Mouse (Mus musculus) limb, embryonic 11.5 days (tissue): ENCODE data around the gene Rgs14. TPM values are rescaled to one million over a fixed set of nuclear protein-coding genes. Genes with fewer than 3 reads are reported as not detected.

Source experiments
- ATAC-seq: fragments of 200-750 bp; cut with Nextera tagmentation; 2 replicates; pipeline ENCODE4 v1.8.0; 2017; ENCODE audit warnings: low read depth; ENCODE audit not compliant: insufficient number of reproducible peaks, low FRiP score, low TSS enrichment
- DNase-seq: peaks from one replicate; pipeline ENCODE4 v3.0.0-alpha.2; 2015; ENCODE audit warnings: low spot score
- H3K27ac ChIP-seq: fragments of 300-500 bp; sonication (generic); replicated peaks from 2 replicates; pipeline ENCODE4 v1.5.1; 2014; ENCODE audit warnings: low read depth, mild to moderate bottlenecking, low read length
- H3K27me3 ChIP-seq: fragments of 300-500 bp; sonication (generic); 2 replicates; pipeline ENCODE4 v1.6.1; 2014; ENCODE audit warnings: mild to moderate bottlenecking, low read length, mixed read lengths; ENCODE audit not compliant: control insufficient read depth, insufficient read depth
- H3K36me3 ChIP-seq: fragments of 300-500 bp; sonication (generic); 2 replicates; pipeline ENCODE4 v1.6.1; 2014; ENCODE audit warnings: mild to moderate bottlenecking, low read length, moderate library complexity, mixed read lengths; ENCODE audit not compliant: control insufficient read depth, insufficient read depth
- H3K4me1 ChIP-seq: fragments of 300-500 bp; sonication (generic); 2 replicates; pipeline ENCODE4 v1.6.1; 2014; ENCODE audit warnings: low read length, mixed read lengths; ENCODE audit not compliant: control insufficient read depth, insufficient read depth
- H3K4me2 ChIP-seq: fragments of 300-500 bp; sonication (generic); 2 replicates; pipeline ENCODE4 v1.6.1; 2014; ENCODE audit warnings: low read depth, mild to moderate bottlenecking, moderate library complexity; ENCODE audit not compliant: severe bottlenecking
- H3K4me3 ChIP-seq: fragments of 300-500 bp; sonication (generic); 2 replicates; pipeline ENCODE4 v1.5.1; 2014; ENCODE audit warnings: low read depth, low read length
- H3K9ac ChIP-seq: fragments of 300-500 bp; sonication (generic); 2 replicates; pipeline ENCODE4 v1.6.1; 2014; ENCODE audit warnings: mild to moderate bottlenecking, low read length
- H3K9me3 ChIP-seq: fragments of 300-500 bp; sonication (generic); 2 replicates; pipeline ENCODE4 v1.6.1; 2016; ENCODE audit warnings: low read length; ENCODE audit not compliant: control insufficient read depth
- WGBS: fragments of 180-500 bp; shearing (Covaris S2); extraction: QIAGEN DNeasy Blood & Tissue Kit; methylation state at CpG from one replicate; pipeline ENCODE4 v1.1.7; 2014; 5-methylcytosine and 5-hydroxymethylcytosine counted together
- polyA plus RNA-seq: library from polyadenylated mRNA; unstranded; fragments of >200 nt; fragmentation: Nextera tagmentation; extraction: Ambion mirVana; gene quantifications from 2 replicates; pipeline ENCODE4 v1.2.1, GENCODE M21; 2014

The Rgs14 gene
- polyA plus RNA-seq, result 0.57 and 0.97 TPM in 2 replicates

GRCm38 (mm10) chr13:55369531-55370114, at the start of gene Rgs14:
Rgs14 (plus strand) TSS chr13:55369732.
- no peaks in the 10 kb centered on the region for H3K9me3 ChIP-seq
- no peaks in the 10 kb centered on the region for H3K36me3 ChIP-seq
- WGBS, result 56% methylated on average over 13 of the region's 13 CpGs
- no peak within 1 kb of the TSS for H3K4me3 ChIP-seq
- no peak within 1 kb of the TSS for H3K4me2 ChIP-seq
- ATAC-seq (no peak), DNase-seq (no peak)
- H3K4me1 ChIP-seq, result 0 out of 2 replicates have a peak, but pooled peaks cover 3% of the 10 kb centered on the region
- no peak within 1 kb of the TSS for H3K9ac ChIP-seq
- no peak within 1 kb of the TSS for H3K27ac ChIP-seq
- H3K27me3 ChIP-seq, result no peaks in the 10 kb centered on the region

GRCm38 (mm10) chr13:55319931-55320533, 49.5 kb upstream of the Rgs14 start, which contains the start of gene Prelid1:
Prelid1 (plus strand) TSS chr13:55320500.
- ATAC-seq, result no peak
- H3K27me3 ChIP-seq, result no peaks in the 10 kb centered on the region
- peaks cover 7% of the 10 kb centered on the region for H3K36me3 ChIP-seq
- H3K4me1 ChIP-seq, result peaks cover 13% of the 10 kb centered on the region; the same call in 1 of the 2 replicates
- H3K4me3 ChIP-seq, result peak within 1 kb of the TSS; percentile 96
- no peak for DNase-seq
- 86% methylated on average over 4 of the region's 4 CpGs for WGBS
- peak within 1 kb of the TSS; percentile 91 for H3K9ac ChIP-seq
- peak within 1 kb of the TSS; percentile 95 for H3K4me2 ChIP-seq
- H3K27ac ChIP-seq, result no peak within 1 kb of the TSS; the same call in 1 of the 2 replicates
- H3K9me3 ChIP-seq, result no peaks in the 10 kb centered on the region

DNA sequence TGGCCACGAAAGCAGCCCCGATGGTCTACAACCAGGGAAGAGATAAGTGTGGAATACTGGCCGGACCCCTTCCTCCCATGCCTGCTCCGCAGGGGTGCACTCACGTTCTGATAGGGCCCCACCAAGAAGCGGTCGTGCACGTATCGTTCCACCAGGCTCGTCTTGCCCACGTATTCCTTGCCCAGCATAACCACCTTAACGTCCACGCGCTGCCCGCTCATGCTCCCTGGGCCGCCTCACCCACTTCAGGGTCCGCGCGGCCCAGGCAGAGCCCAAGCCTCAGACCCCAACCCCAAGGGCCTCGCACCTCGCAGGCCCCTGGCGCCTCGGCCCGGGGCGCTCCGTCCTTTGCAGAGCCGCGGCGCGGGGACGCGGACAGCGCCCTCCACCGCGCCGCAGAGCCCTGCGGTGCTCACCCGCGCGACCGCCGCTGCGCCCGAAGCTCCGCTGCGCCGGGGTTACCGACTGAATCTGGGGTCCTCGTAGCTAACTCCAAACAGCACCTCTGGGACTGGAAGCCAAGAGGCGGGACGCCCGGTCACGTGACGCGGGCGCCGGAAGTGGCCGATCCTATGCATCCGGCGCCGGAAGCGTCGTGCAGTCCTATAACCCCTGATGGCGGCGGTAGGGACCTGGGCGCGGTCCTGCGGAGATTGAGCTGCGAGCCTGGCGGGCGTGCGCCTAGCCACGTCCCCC, 48.0 kb upstream of the Rgs14 start, which contains the start of gene Rab24:
TSS of gene Rab24 (minus strand) at position 513 of the 696 bp plus-strand sequence.
- Histone ChIP-seq H3K9ac (peak within 1 kb of the TSS; percentile 91), H3K27me3 (no peaks in the 10 kb centered on the region), H3K4me3 (peak within 1 kb of the TSS; percentile 96), H3K36me3 (peaks cover 11% of the 10 kb centered on the region), H3K27ac (no peak within 1 kb of the TSS; the same call in 1 of the 2 replicates), H3K4me1 (peaks cover 13% of the 10 kb centered on the region; the same call in 1 of the 2 replicates), H3K9me3 (no peaks in the 10 kb centered on the region), H3K4me2 (peak within 1 kb of the TSS; percentile 95)
- DNase-seq, result peak; percentile 91
- under 1% methylated on average over 73 of the region's 73 CpGs for WGBS
- peak; percentile 80 for ATAC-seq

DNA sequence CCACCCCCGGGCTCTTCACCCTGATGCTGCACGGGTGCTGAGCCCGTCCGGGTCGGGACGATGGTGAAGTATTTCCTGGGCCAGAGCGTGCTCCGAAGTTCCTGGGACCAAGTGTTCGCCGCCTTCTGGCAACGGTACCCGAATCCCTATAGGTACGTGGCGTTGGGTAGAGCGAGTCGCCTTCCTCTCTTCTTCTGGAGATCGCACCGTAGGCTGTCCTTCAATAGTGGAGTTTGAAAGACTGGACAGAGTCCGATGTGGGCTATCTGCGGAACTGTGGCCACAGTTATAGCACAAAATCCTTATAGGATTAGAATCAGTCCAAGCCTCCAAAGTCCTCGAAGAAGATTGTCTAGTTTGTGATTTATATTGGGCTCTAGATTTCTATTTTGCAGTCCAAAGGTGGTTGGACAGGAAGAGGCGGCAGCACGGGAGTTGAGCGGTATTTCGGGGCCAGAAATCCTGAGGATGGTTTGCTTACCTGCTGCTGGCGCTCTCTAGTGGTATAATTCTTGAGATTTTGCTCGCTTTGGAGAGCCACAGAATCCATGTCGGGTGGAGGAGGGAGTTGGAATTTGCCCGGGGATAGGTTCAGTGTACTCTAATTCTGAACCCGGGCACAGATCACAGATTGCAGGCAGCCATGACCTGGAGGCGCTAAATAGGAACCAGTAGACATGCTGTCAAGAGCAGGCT, 47.3 kb upstream of the Rgs14 start:
- H3K4me2 ChIP-seq, result peak overlapping the region; percentile 95
- H3K9ac ChIP-seq, result peak overlapping the region; percentile 91
- no peak overlapping the region for H3K27ac ChIP-seq
- no peaks in the 10 kb centered on the region for H3K27me3 ChIP-seq
- 1% methylated on average over 31 of the region's 31 CpGs for WGBS
- no peaks in the 10 kb centered on the region for H3K9me3 ChIP-seq
- peaks cover 13% of the 10 kb centered on the region; the same call in 1 of the 2 replicates for H3K4me1 ChIP-seq
- H3K4me3 ChIP-seq, result peak overlapping the region; percentile 96
- DNase-seq (peak; percentile 51), ATAC-seq (no peak)
- H3K36me3 ChIP-seq, result peaks cover 15% of the 10 kb centered on the region

DNA sequence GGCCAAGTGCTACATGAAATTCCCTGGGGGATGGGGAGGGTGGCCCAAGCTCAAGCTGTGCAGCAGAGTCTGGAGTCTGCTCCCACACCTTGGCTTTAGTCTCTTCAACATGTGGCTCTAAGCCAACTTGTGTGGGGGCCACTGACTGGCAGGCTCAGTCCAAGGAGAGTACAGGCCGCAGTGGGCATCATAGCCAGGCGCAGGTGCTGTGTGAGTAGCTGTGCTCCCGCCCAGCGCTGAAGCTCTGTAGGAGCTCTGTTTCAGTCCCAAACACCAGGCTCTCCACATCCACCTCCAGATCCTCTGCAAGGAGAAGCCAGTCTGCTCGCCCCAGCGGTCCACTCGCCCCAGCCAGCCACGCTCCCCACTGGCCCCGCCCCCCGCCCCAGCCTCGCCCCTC, 43.9 kb upstream of the Rgs14 start:
- 89% methylated on average over 11 of the region's 11 CpGs for WGBS
- Histone ChIP-seq H3K27me3 (no peaks in the 10 kb centered on the region), H3K4me2 (no peak overlapping the region), H3K9ac (no peak overlapping the region), H3K36me3 (peaks cover 15% of the 10 kb centered on the region), H3K9me3 (no peaks in the 10 kb centered on the region), H3K4me3 (no peak overlapping the region), H3K4me1 (peaks cover 22% of the 10 kb centered on the region), H3K27ac (no peak overlapping the region)
- ATAC-seq, result no peak
- DNase-seq, result no peak

- H3K9ac ChIP-seq, result no peak overlapping the region
- H3K36me3 ChIP-seq, result peaks cover 15% of the 10 kb centered on the region
- WGBS, result 55% methylated on average over 4 of the region's 4 CpGs
- no peak overlapping the region for H3K4me3 ChIP-seq
- H3K9me3 ChIP-seq, result no peaks in the 10 kb centered on the region
- H3K4me2 ChIP-seq, result no peak overlapping the region
- no peak overlapping the region for H3K27ac ChIP-seq
- DNase-seq (no peak), ATAC-seq (no peak)
- H3K4me1 ChIP-seq, result peaks cover 21% of the 10 kb centered on the region
- H3K27me3 ChIP-seq, result no peaks in the 10 kb centered on the region
Observed at GRCm38 (mm10) chr13:55327169-55327568, 42.4 kb upstream of the Rgs14 start.

DNA sequence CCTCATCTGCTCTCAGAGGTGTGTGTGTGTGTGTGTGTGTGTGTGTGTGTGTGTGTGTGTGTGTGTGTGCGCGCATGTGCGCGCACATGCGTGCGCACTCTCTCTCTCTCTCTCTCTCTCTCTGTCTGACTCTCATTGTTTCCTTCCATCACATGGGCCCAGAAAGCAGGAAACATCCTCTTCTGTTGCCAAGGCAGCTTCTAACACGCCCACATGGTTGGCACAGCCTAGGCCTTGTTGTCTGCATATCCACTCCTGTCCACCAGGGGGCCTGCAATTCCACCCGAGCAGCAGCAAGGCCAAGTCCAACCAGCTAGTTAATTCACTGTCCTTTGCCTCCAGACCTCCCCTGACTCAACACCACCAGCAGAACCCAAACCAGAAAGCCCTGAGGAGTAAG, 41.9 kb upstream of the Rgs14 start:
- Histone ChIP-seq H3K36me3 (peaks cover 15% of the 10 kb centered on the region), H3K9ac (no peak overlapping the region), H3K4me1 (peaks cover 20% of the 10 kb centered on the region), H3K4me2 (no peak overlapping the region), H3K27ac (no peak overlapping the region), H3K27me3 (no peaks in the 10 kb centered on the region), H3K4me3 (no peak overlapping the region), H3K9me3 (no peaks in the 10 kb centered on the region)
- DNase-seq (peak; percentile 88), ATAC-seq (no peak)
- WGBS, result 65% methylated on average over 8 of the region's 8 CpGs

- H3K27me3 ChIP-seq, result no peaks in the 10 kb centered on the region
- H3K4me1 ChIP-seq, result peaks cover 16% of the 10 kb centered on the region
- ATAC-seq, result no peak
Observed at GRCm38 (mm10) chr13:55328171-55328570, 41.4 kb upstream of the Rgs14 start.

More at GRCm38 (mm10) chr13:55328171-55328570, 41.4 kb upstream of the Rgs14 start:
- H3K9ac ChIP-seq, result no peak overlapping the region
- DNase-seq, result no peak
- H3K27ac ChIP-seq, result no peak overlapping the region
- H3K36me3 ChIP-seq, result peaks cover 15% of the 10 kb centered on the region
- peak overlapping the region; percentile 94; the same call in 1 of the 2 replicates for H3K4me2 ChIP-seq
- 84% methylated on average over 6 of the region's 6 CpGs for WGBS
- no peak overlapping the region for H3K4me3 ChIP-seq
- H3K9me3 ChIP-seq, result no peaks in the 10 kb centered on the region
